Mouse (Mus musculus): ENCODE measurements around the gene Tbcd. TPM values are rescaled to one million over a fixed set of nuclear protein-coding genes. Genes with fewer than 3 reads are reported as not detected.

The Tbcd gene
- polyA plus RNA-seq, 1 experiment from 2014 or later: 29.8 TPM

GRCm38 (mm10) chr11:121563312-121563711 lies 111.6 kb downstream of the Tbcd start:
- Histone ChIP-seq H3K9ac (ENCODE audit: low read depth, low read length) (no peak overlapping the region), H3K4me3 (replicated peaks; ENCODE audit: low read depth, low read length) (no peak overlapping the region), H3K27me3 (ENCODE audit: insufficient read depth, low read length) (no peaks in the 10 kb centered on the region), H3K36me3 (ENCODE audit: insufficient read depth, low read length) (no peaks in the 10 kb centered on the region), H3K4me1 (replicated peaks; ENCODE audit: insufficient read depth, low read length) (no peaks in the 10 kb centered on the region), H3K9me3 (replicated peaks; ENCODE audit: low read length) (no peaks in the 10 kb centered on the region), H3K27ac (no peak overlapping the region), H3K4me2 (ENCODE audit: low read length) (no peak overlapping the region)
- DNase-seq (ENCODE audit: low spot score): no peak
- TF ChIP-seq CTCF (IDR thresholded peaks at IDR 0.05; ENCODE audit: low read depth): no peak
- WGBS: 97% methylated on average over 4 of the region's 5 CpGs
- ATAC-seq (replicated peaks; ENCODE audit: low FRiP score, low read depth): no peak

DNA sequence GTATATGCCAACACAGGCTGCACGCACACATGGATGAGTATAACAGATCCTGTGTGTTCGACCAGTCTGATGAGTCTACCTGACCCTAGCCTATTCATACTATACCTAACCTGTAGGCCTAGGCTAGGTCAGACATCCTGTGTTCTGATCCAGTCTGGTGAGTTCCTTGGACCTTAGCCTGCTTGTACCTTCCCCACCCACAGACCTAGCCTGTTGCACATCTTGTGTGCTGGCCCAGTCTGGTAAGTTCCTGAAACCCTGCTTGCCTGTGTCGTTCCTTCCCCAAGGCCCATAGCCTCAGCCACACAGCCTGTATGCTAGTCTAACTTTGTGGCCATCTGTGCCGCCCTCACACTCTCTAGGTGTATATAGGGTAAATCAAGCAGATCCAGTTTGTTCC lies 112.5 kb downstream of the Tbcd start:
- 96% methylated on average over 4 of the region's 4 CpGs for WGBS
- ATAC-seq (replicated peaks; ENCODE audit: low FRiP score, low read depth): no peak
- no peak overlapping the region for H3K27ac ChIP-seq
- no peak for DNase-seq (ENCODE audit: low spot score)
- H3K36me3 ChIP-seq (ENCODE audit: insufficient read depth, low read length): no peaks in the 10 kb centered on the region
- no peaks in the 10 kb centered on the region for H3K27me3 ChIP-seq (ENCODE audit: insufficient read depth, low read length)
- H3K9me3 ChIP-seq (replicated peaks; ENCODE audit: low read length): no peaks in the 10 kb centered on the region
- H3K4me1 ChIP-seq (replicated peaks; ENCODE audit: insufficient read depth, low read length): no peaks in the 10 kb centered on the region
- no peak overlapping the region for H3K9ac ChIP-seq (ENCODE audit: low read depth, low read length)
- no peak for TF ChIP-seq CTCF (IDR thresholded peaks at IDR 0.05; ENCODE audit: low read depth)
- no peak overlapping the region for H3K4me3 ChIP-seq (replicated peaks; ENCODE audit: low read depth, low read length)
- H3K4me2 ChIP-seq (ENCODE audit: low read length): no peak overlapping the region

GRCm38 (mm10) chr11:121581856-121582255 lies 130.1 kb downstream of the Tbcd start:
- Histone ChIP-seq H3K27ac (no peak overlapping the region), H3K9me3 (replicated peaks; ENCODE audit: low read length) (no peaks in the 10 kb centered on the region), H3K4me2 (ENCODE audit: low read length) (no peak overlapping the region), H3K9ac (ENCODE audit: low read depth, low read length) (no peak overlapping the region), H3K27me3 (ENCODE audit: insufficient read depth, low read length) (no peaks in the 10 kb centered on the region), H3K36me3 (ENCODE audit: insufficient read depth, low read length) (0 out of 2 replicates have a peak, but pooled peaks cover 5% of the 10 kb centered on the region), H3K4me3 (replicated peaks; ENCODE audit: low read depth, low read length) (no peak overlapping the region), H3K4me1 (replicated peaks; ENCODE audit: insufficient read depth, low read length) (no peaks in the 10 kb centered on the region)
- DNase-seq (ENCODE audit: low spot score) (no peak), ATAC-seq (replicated peaks; ENCODE audit: low FRiP score, low read depth) (no peak)
- TF ChIP-seq CTCF (IDR thresholded peaks at IDR 0.05; ENCODE audit: low read depth): no peak

GRCm38 (mm10) chr11:121597254-121597653 lies 145.5 kb downstream of the Tbcd start:
- Histone ChIP-seq H3K9ac (ENCODE audit: low read depth, low read length) (no peak overlapping the region), H3K36me3 (ENCODE audit: insufficient read depth, low read length) (peaks cover 21% of the 10 kb centered on the region; the same call in 1 of the 2 replicates), H3K9me3 (replicated peaks; ENCODE audit: low read length) (no peaks in the 10 kb centered on the region), H3K4me3 (replicated peaks; ENCODE audit: low read depth, low read length) (no peak overlapping the region), H3K4me1 (replicated peaks; ENCODE audit: insufficient read depth, low read length) (no peaks in the 10 kb centered on the region), H3K27me3 (ENCODE audit: insufficient read depth, low read length) (no peaks in the 10 kb centered on the region), H3K4me2 (ENCODE audit: low read length) (no peak overlapping the region), H3K27ac (no peak overlapping the region)
- ATAC-seq (replicated peaks; ENCODE audit: low FRiP score, low read depth) (no peak), DNase-seq (ENCODE audit: low spot score) (no peak)
- 77% methylated on average over 6 of the region's 6 CpGs for WGBS
- TF ChIP-seq CTCF (IDR thresholded peaks at IDR 0.05; ENCODE audit: low read depth): no peak

- Histone ChIP-seq H3K4me1 (replicated peaks; ENCODE audit: insufficient read depth, low read length) (no peaks in the 10 kb centered on the region), H3K9ac (ENCODE audit: low read depth, low read length) (no peak overlapping the region), H3K4me2 (ENCODE audit: low read length) (no peak overlapping the region), H3K4me3 (replicated peaks; ENCODE audit: low read depth, low read length) (no peak overlapping the region), H3K27me3 (ENCODE audit: insufficient read depth, low read length) (no peaks in the 10 kb centered on the region), H3K36me3 (ENCODE audit: insufficient read depth, low read length) (peaks cover 20% of the 10 kb centered on the region), H3K27ac (no peak overlapping the region), H3K9me3 (replicated peaks; ENCODE audit: low read length) (no peaks in the 10 kb centered on the region)
- whole genome bisulfite sequencing: 78% methylated on average over 3 of the region's 3 CpGs
- TF ChIP-seq CTCF (IDR thresholded peaks at IDR 0.05; ENCODE audit: low read depth): no peak
- no peak for ATAC-seq (replicated peaks; ENCODE audit: low FRiP score, low read depth)
- no peak for DNase-seq (ENCODE audit: low spot score)
These were observed 149.7 kb downstream of the Tbcd start for GRCm38 (mm10) chr11:121601422-121601821.

DNA sequence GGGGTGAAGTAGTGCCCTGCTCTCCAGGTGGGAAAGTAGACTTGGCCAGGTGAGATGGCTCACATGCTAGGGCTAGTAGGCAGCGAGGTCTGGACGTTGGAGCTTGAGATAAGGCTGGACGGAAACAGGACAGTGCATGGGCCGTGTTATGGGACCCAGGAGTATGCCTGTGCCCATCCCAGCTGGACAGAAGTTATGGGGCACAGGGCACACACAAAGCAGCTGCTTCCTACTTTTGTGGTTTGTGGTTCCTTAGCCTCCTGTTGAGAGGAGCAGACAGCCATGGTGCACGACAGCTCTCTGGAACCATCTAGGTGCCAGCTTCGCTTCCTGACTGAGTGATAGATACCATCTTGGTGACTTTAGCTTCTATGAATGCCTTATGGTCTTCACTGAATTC lies 153.9 kb downstream of the Tbcd start:
- no peak overlapping the region for H3K9ac ChIP-seq (ENCODE audit: low read depth, low read length)
- 95% methylated on average over 6 of the region's 6 CpGs for WGBS
- no peaks in the 10 kb centered on the region for H3K4me1 ChIP-seq (replicated peaks; ENCODE audit: insufficient read depth, low read length)
- ATAC-seq (replicated peaks; ENCODE audit: low FRiP score, low read depth) (no peak), DNase-seq (ENCODE audit: low spot score) (no peak)
- peaks cover 24% of the 10 kb centered on the region for H3K36me3 ChIP-seq (ENCODE audit: insufficient read depth, low read length)
- no peak for TF ChIP-seq CTCF (IDR thresholded peaks at IDR 0.05; ENCODE audit: low read depth)
- H3K4me2 ChIP-seq (ENCODE audit: low read length): no peak overlapping the region
- no peaks in the 10 kb centered on the region for H3K27me3 ChIP-seq (ENCODE audit: insufficient read depth, low read length)
- no peak overlapping the region for H3K4me3 ChIP-seq (replicated peaks; ENCODE audit: low read depth, low read length)
- no peaks in the 10 kb centered on the region for H3K9me3 ChIP-seq (replicated peaks; ENCODE audit: low read length)
- H3K27ac ChIP-seq: no peak overlapping the region

DNA sequence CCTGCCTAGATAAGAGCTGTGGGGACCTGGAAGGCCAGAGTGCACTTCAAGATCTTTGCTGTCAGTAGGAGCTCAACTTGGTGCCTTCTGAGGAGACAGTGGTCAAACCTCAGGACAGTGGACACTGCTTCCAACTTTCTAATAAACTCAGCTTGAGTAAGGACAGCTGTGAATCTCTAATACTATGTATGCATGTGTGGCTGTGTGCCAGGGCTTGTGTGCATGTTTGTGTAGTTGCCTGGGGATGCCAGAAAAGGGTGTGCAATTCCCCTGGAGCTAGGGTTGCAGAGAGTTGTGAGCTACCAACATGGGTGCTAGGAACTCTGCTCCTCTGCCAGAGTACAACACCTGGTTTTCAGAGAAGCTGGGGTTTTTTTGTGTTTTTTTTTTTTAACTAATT lies 159.2 kb downstream of the Tbcd start:
- H3K4me2 ChIP-seq (ENCODE audit: low read length): no peak overlapping the region
- ATAC-seq (replicated peaks; ENCODE audit: low FRiP score, low read depth) (no peak), DNase-seq (ENCODE audit: low spot score) (peak; percentile 22)
- H3K27ac ChIP-seq: no peak overlapping the region
- H3K9me3 ChIP-seq (replicated peaks; ENCODE audit: low read length): no peaks in the 10 kb centered on the region
- no peak for TF ChIP-seq CTCF (IDR thresholded peaks at IDR 0.05; ENCODE audit: low read depth)
- no peaks in the 10 kb centered on the region for H3K27me3 ChIP-seq (ENCODE audit: insufficient read depth, low read length)
- peaks cover 12% of the 10 kb centered on the region; the same call in 1 of the 2 replicates for H3K36me3 ChIP-seq (ENCODE audit: insufficient read depth, low read length)
- H3K4me3 ChIP-seq (replicated peaks; ENCODE audit: low read depth, low read length): no peak overlapping the region
- no peak overlapping the region for H3K9ac ChIP-seq (ENCODE audit: low read depth, low read length)
- H3K4me1 ChIP-seq (replicated peaks; ENCODE audit: insufficient read depth, low read length): no peaks in the 10 kb centered on the region
